Mouse (Mus musculus): ENCODE data around the gene Amdhd2.
"Not testable (repeated sequence)": the region's sequence is repeated elsewhere in the genome, so short reads cannot be mapped to it uniquely, and the experiment has no call there.

Amdhd2 gene

GRCm38 (mm10) chr17:24161466-24161865 is 2.1 kb downstream of the Amdhd2 start:
- intact Hi-C loops (cut with DNase I): no loop called here

GRCm38 (mm10) chr17:24157526-24157925 is 6.0 kb downstream of the Amdhd2 start:
- intact Hi-C loops (cut with DNase I): loop anchor here (5.0 kb wide), 1 partner anchor 235 kb away; no protein-coding TSS in a partner anchor

- intact Hi-C loops (cut with DNase I): loop anchor here (5.0 kb wide), 1 partner anchor 235 kb away; no protein-coding TSS in a partner anchor
Observed at GRCm38 (mm10) chr17:24157121-24157520, 6.4 kb downstream of the Amdhd2 start.

GRCm38 (mm10) chr17:24156394-24156793 is 7.2 kb downstream of the Amdhd2 start:
- intact Hi-C loops (cut with DNase I): loop anchor here (5.0 kb wide), 1 partner anchor 236 kb away; no protein-coding TSS in a partner anchor

- intact Hi-C loops (cut with DNase I): loop anchor here (5.0 kb wide), 1 partner anchor 237 kb away; no protein-coding TSS in a partner anchor
Observed at GRCm38 (mm10) chr17:24155742-24156141, 7.8 kb downstream of the Amdhd2 start.

- intact Hi-C loops (cut with DNase I): no loop called here
Observed at GRCm38 (mm10) chr17:24154463-24154862, 9.1 kb downstream of the Amdhd2 start.

GRCm38 (mm10) chr17:24151890-24152563 is 11.5 kb downstream of the Amdhd2 start:
- intact Hi-C loops (cut with DNase I): no loop called here

GRCm38 (mm10) chr17:24151382-24151781 is 12.2 kb downstream of the Amdhd2 start:
- intact Hi-C loops (cut with DNase I): no loop called here

- intact Hi-C loops (cut with DNase I): no loop called here
Observed at GRCm38 (mm10) chr17:24150824-24151223, 12.7 kb downstream of the Amdhd2 start, which contains the start of gene Pdpk1. Gene Pdpk1, minus strand, starts transcription at chr17:24150924.

GRCm38 (mm10) chr17:24149421-24149820 is 14.1 kb downstream of the Amdhd2 start:
- intact Hi-C loops (cut with DNase I): no loop called here

- intact Hi-C loops (cut with DNase I): no loop called here
Observed at GRCm38 (mm10) chr17:24142897-24143296, 20.7 kb downstream of the Amdhd2 start.

GRCm38 (mm10) chr17:24141425-24141920 is 22.1 kb downstream of the Amdhd2 start:
- intact Hi-C loops (cut with DNase I): loop anchor here (2.0 kb wide), 1 partner anchor 69 kb away; the partner anchor contains the start of gene Kctd5

- intact Hi-C loops (cut with DNase I): loop anchor here (2.0 kb wide), 1 partner anchor 68 kb away; the partner anchor contains the start of gene Kctd5
Observed at GRCm38 (mm10) chr17:24140845-24141424, 22.6 kb downstream of the Amdhd2 start.

- intact Hi-C loops (cut with DNase I): loop anchor here (2.0 kb wide), 1 partner anchor 67 kb away; the partner anchor contains the start of gene Kctd5
Observed at GRCm38 (mm10) chr17:24139968-24140367, 23.6 kb downstream of the Amdhd2 start.

- intact Hi-C loops (cut with DNase I): no loop called here
Observed at GRCm38 (mm10) chr17:24139256-24139655, 24.3 kb downstream of the Amdhd2 start.

GRCm38 (mm10) chr17:24137226-24137880 is 26.2 kb downstream of the Amdhd2 start:
- intact Hi-C loops (cut with DNase I): no loop called here

- intact Hi-C loops (cut with DNase I): no loop called here
Observed at GRCm38 (mm10) chr17:24134062-24134461, 29.5 kb downstream of the Amdhd2 start.

GRCm38 (mm10) chr17:24132919-24133318 is 30.6 kb downstream of the Amdhd2 start:
- intact Hi-C loops (cut with DNase I): not testable (repeated sequence)

GRCm38 (mm10) chr17:24131570-24131969 is 32.0 kb downstream of the Amdhd2 start:
- intact Hi-C loops (cut with DNase I): no loop called here

- intact Hi-C loops (cut with DNase I): not testable (repeated sequence)
Observed at GRCm38 (mm10) chr17:24129246-24129645, 34.3 kb downstream of the Amdhd2 start.

- intact Hi-C loops (cut with DNase I): no loop called here
Observed at GRCm38 (mm10) chr17:24127592-24127991, 36.0 kb downstream of the Amdhd2 start.

- intact Hi-C loops (cut with DNase I): no loop called here
Observed at GRCm38 (mm10) chr17:24126801-24127200, 36.8 kb downstream of the Amdhd2 start.

Measured in adrenal gland (tissue).